Mouse (Mus musculus) G1E (cell line): Measurements from ENCODE around the gene Gabrg1. TPM values are rescaled to one million over a fixed set of nuclear protein-coding genes. Genes with fewer than 3 reads are reported as not detected.

Source experiments
- ATAC-seq: 2 replicates; pipeline ENCODE4 v1.8.0; 2016; ENCODE audit warnings: mild to moderate bottlenecking; ENCODE audit not compliant: insufficient number of reproducible peaks, poor library complexity, low FRiP score, severe bottlenecking; ENCODE audit errors: extremely low read depth
- DNase-seq: peaks from one replicate; pipeline ENCODE4 v3.0.0; 2012; ENCODE audit warnings: low spot score
- H3K27me3 ChIP-seq: 2 replicates; pipeline ENCODE4 v1.6.1; 2012; ENCODE audit warnings: mild to moderate bottlenecking, low read length, inconsistent platforms; ENCODE audit not compliant: insufficient read depth
- H3K36me3 ChIP-seq: replicated peaks from 2 replicates; pipeline ENCODE3; 2012; ENCODE audit warnings: mild to moderate bottlenecking, inconsistent platforms
- H3K4me1 ChIP-seq: 2 replicates; pipeline ENCODE4 v1.6.1; 2012; ENCODE audit warnings: low read depth, low read length, inconsistent platforms, mixed read lengths; ENCODE audit not compliant: insufficient read depth
- H3K4me3 ChIP-seq: 2 replicates; pipeline ENCODE4 v1.5.1; 2012; ENCODE audit warnings: low read depth, mild to moderate bottlenecking, inconsistent platforms, low read length, moderate library complexity, mixed read lengths
- H3K9me3 ChIP-seq: replicated peaks from 2 replicates; pipeline ENCODE4 v1.6.1; 2012; ENCODE audit warnings: inconsistent platforms
- CTCF ChIP-seq: IDR thresholded peaks from 2 replicates; pipeline ENCODE4 v1.5.1; 2012; ENCODE audit warnings: low read depth, low read length, inconsistent platforms, mixed read lengths
- GATA1 ChIP-seq: IDR thresholded peaks from 2 replicates; pipeline ENCODE4 v1.6.1; 2012; ENCODE audit warnings: borderline replicate concordance, low read length, inconsistent platforms, mixed read lengths
- GATA2 ChIP-seq: IDR thresholded peaks from 2 replicates; pipeline ENCODE4 v1.6.1; 2012; ENCODE audit warnings: low read depth, low read length, inconsistent platforms, borderline replicate concordance
- POLR2AphosphoS5 ChIP-seq: IDR thresholded peaks from 2 replicates; pipeline ENCODE4 v1.6.1; 2012; ENCODE audit warnings: low read depth, low read length, inconsistent platforms; ENCODE audit not compliant: insufficient replicate concordance
- TAL1 ChIP-seq: conservative IDR thresholded peaks from 2 replicates; pipeline ENCODE4 v1.6.1; 2012; ENCODE audit warnings: low read depth, low read length, inconsistent platforms, mixed read lengths
- polyA plus RNA-seq: library from polyadenylated mRNA; stranded (reverse); fragments of >175 nt; gene quantifications from 2 replicates; pipeline ENCODE4 v1.2.3, GENCODE M21; 2012
- total RNA-seq, 2 experiments: library from RNA; stranded (forward) in 1 of 2; stranded (reverse) in 1 of 2; fragments of 200-1000 nt in 1 of 2; fragments of >200 nt in 1 of 2; fragmentation: Nextera tagmentation in 1 of 2; gene quantifications; 2 replicates each; pipeline ENCODE4 v1.2.3; 2014 to 2017

The Gabrg1 gene
- total and polyA plus RNA-seq, 3 experiments: 0.05 TPM; not detected in 2

GRCm38 (mm10) chr5:70704361-70704760 is 138.1 kb downstream of the Gabrg1 start:
- Histone ChIP-seq H3K4me3 (no peak overlapping the region), H3K27me3 (no peaks in the 10 kb centered on the region), H3K9me3 (no peaks in the 10 kb centered on the region), H3K36me3 (no peaks in the 10 kb centered on the region), H3K4me1 (no peaks in the 10 kb centered on the region)
- DNase-seq: no peak
- TF ChIP-seq TAL1 (no peak), CTCF (no peak), POLR2AphosphoS5 (no peak), GATA1 (no peak), GATA2 (no peak)
- peak; percentile 48 for ATAC-seq
